Mouse (Mus musculus) embryo, embryonic 10.5 days (tissue): ENCODE measurements around the gene 9330182L06Rik.
A peak's percentile ranks its signal among the peaks of the same experiment; 100 is the strongest.

Source experiments
- DNase-seq: peaks from one replicate; pipeline ENCODE4 v3.0.0-alpha.2; 2015; ENCODE audit warnings: low spot score

Gene 9330182L06Rik

GRCm38 (mm10) chr5:9361982-9362661 is 96.2 kb downstream of the 9330182L06Rik start:
- DNase-seq: no peak

- DNase-seq: no peak
Observed at GRCm38 (mm10) chr5:9364937-9365336, 99.0 kb downstream of the 9330182L06Rik start.

- no peak for DNase-seq
Observed at GRCm38 (mm10) chr5:9367920-9368692, 102.2 kb downstream of the 9330182L06Rik start.

DNA sequence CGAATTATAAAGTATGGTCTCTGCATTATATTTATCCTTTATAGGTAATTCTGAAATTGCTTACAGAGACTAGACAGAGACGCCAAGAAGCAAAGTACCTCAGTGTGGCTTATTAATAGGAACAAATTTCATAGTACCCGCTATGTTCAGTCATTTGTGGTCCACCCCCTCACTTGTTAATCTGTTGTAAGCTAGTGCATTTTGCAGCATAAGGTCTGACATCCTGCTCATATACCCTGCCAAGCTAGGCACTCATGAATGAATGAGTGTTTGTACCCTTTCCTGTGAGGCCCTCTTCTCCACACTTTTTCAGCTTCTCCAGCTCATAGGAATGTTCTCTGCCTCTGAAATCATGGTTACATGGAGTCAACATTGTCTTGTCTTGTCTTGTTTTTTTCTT is 105.2 kb downstream of the 9330182L06Rik start:
- DNase-seq: no peak

DNA sequence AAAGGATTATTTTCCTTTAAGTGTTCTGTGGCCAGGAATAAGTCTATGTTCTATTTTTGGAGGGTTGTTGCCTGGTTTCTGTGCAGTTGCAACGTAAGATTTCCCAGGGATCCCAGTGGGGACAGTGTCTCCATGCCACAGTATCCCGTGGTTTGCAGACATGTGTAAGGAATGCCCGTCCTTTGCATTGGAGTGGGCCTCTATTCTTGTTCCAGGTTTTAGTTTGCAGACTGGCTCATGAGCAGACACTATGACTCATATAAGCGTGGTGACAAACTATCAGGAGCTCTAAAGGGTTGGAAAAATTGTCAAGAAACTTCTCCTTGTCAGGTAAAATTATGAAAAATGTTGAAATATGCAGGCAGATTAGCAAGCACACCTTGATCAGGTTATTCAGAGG is 107.4 kb downstream of the 9330182L06Rik start:
- no peak for DNase-seq

GRCm38 (mm10) chr5:9389968-9390367 is 124.0 kb downstream of the 9330182L06Rik start:
- no peak for DNase-seq

GRCm38 (mm10) chr5:9391858-9392393 is 126.0 kb downstream of the 9330182L06Rik start:
- no peak for DNase-seq

DNA sequence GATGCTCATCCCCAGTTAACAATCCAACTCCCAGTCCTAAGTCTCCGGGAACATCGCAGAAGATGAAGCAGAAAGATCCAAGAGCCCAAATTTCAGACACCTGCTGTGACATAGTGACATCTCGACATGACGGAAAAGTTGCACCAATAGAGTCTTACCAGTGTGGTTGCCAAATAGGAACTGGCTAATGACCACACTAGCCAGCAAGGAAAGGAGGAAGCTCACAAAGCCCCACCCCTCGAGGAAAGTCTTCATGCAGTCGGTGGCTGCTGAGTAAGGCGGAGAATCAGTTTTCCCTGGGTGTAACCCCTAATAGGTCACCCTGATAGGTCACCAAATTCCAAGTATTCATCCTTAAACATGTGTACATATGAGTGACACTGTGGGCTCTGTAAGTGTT is 151.2 kb downstream of the 9330182L06Rik start:
- DNase-seq: no peak

DNA sequence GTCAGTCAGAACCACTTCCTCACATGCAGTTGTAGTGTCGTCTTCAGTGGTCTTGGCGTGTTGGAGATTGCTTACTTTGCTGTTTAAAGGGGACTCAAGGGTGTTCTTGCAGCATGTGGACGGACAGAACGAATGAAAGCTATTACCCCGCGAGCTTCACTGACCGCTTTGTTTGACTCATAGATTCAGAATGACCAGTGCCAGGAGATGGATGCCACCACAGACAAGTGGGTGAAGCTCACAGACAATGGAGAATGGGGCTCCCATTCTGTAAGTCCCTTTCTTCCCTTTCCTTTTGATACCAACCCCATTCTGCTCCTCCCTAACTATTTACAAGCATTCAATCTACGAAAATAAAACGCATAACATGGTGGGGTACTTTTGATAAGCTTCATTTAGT is 151.9 kb downstream of the 9330182L06Rik start:
- no peak for DNase-seq

DNA sequence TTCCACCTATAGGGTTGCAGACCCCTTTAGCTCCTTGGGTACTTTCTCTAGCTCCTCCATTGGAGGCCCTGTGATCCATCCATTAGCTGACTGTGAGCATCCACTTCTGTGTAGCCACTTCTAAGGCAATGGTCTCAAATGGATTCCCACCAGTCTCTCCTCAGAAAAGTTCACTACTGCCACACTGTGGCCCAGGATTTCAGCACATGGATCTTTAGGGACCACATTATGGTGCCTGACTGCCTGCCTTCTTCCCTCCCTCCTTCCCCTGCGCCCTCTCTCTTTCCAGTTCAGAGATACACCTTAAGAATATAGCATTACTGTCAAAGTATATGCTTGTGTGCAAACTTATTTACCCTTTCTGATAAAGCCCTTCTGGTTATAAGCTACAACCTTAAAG is 154.0 kb downstream of the 9330182L06Rik start:
- peak; percentile 53 for DNase-seq

GRCm38 (mm10) chr5:9424464-9424863 is 158.5 kb downstream of the 9330182L06Rik start:
- DNase-seq: no peak

GRCm38 (mm10) chr5:9427165-9427564 is 161.2 kb downstream of the 9330182L06Rik start:
- DNase-seq: no peak

DNA sequence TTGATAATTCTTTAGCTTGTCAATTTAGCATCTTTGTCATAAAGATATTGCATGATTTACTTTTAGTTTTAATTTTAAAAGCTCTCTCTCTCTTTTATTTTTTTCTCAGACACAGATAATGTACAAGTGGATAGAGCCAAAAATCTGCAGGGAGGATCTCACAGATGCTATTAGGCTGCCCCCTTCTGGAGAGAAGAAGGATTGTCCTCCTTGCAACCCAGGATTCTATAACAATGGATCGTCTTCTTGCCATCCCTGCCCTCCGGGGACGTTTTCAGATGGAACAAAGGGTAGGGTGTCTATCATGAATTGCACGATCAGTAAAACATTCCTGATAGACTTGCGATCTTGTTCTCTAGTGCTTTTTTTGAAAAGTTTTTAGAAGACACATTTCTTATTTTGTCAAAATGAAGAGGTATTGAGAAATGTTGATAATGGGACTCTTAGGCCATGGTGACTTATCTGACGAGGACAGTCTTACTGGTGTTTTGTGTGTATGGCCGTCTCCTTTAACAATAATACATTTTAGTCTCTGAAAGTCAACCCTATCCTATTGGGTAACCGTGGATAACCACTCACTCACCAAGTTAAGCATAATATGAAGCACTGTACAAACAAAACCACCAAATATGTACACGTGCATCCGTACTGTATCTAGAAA is 161.8 kb downstream of the 9330182L06Rik start:
- peak; percentile 82 for DNase-seq

DNA sequence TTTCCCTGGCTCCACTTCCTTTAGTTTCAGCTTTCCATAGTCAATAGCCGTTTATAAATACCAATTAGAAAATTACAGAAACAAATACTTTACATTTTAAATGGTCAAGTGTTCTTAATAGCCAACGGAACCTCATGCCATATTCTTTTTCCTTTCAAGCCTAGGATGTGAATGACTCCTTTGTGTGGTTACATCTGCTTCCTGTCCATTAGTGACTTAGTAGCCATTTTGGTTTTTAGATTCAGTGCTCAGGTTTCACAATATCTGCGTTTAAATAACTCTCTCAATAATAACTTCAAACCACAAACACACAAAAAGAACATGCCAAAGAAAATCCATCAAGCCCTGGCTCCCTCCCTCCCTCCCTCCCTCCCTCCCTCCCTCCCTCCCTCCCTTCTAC is 162.8 kb downstream of the 9330182L06Rik start:
- no peak for DNase-seq

DNA sequence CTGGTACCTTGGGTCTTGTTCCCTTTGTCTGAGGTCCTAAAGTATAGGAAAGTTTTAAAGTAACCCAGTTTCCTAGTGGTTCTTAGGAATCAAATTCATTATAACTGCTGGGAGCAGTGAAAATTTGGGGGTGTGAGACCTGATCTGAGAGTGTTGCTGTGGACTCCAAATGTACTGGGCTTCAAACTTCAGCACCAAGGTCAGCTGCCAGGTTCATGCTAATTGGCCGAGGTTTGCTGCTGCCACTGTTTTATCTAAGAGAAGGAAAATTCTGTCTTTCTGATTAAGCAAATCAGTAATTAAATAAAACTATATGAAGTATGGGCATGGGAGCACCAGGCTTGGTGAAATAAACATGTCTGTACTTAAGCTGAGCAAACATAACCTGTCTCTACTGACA is 180.2 kb downstream of the 9330182L06Rik start:
- peak; percentile 56 for DNase-seq

- DNase-seq: no peak
Observed at GRCm38 (mm10) chr5:9448931-9449330, 183.0 kb downstream of the 9330182L06Rik start.

- DNase-seq: peak; percentile 26
Observed at GRCm38 (mm10) chr5:9449570-9449969, 183.7 kb downstream of the 9330182L06Rik start.

DNA sequence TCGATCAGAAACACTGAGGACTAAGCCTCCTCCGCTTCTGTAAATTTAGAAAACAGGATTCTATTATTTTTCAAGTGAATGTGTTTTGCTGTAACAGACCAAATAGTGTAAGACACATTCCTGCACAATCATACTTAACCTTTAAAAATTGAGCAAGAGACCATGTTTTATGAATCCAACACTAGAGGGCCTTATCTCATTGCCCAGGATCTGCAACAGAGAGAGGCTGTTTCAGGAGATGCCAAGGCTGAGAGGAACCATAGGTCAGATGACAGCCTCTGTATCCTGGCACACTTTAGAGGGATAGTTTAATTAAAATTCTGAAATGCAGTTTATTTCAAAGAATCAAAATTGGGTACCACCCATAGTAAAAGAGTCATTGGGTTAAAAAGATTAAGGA is 187.4 kb downstream of the 9330182L06Rik start:
- DNase-seq: no peak

DNA sequence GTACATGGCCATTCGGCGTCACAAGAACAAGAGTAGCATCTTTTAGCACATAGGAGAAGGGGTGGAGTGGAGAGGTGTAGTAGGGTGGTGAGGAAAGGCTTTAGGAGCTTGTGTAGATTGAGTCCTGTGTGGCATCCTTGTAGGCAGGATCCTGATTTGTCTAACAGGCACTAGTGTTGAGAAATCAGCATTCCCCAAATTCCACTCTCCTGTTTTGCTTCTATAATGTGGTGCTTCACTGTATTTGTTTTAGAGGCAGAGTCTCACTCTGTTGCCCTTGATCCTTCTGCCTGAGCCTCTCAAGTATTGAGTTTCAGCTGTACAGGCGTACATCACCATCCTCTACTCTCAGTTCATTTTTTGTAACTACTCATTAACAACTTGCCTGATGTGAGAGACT is 211.7 kb downstream of the 9330182L06Rik start:
- no peak for DNase-seq

- no peak for DNase-seq
Observed at GRCm38 (mm10) chr5:9495456-9495855, 229.5 kb downstream of the 9330182L06Rik start.

- DNase-seq: no peak
Observed at GRCm38 (mm10) chr5:9497235-9497634, 231.3 kb downstream of the 9330182L06Rik start.

DNA sequence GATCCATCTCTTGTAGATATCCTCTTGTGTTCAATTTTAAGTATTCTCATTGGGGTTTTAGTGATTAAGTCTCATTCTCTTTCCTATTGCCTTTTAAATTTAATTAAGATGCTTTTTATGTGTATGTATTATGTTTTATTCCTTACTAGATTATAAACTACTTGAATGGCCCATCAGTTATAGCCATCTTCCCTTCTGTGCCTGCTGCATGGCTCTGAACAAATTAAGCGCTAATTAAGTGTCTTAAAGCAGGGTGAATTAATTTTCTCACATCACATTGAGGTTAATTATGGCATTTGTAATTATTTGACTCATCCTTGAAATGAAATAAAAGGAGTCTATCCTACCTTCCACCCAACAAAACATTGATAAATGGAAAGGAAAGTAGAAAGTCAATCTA is 245.1 kb downstream of the 9330182L06Rik start:
- no peak for DNase-seq

- DNase-seq: no peak
Observed at GRCm38 (mm10) chr5:9525507-9525906, 259.6 kb downstream of the 9330182L06Rik start.
